Mouse (Mus musculus): Measurements from ENCODE around the gene Arhgdib.

DNA sequence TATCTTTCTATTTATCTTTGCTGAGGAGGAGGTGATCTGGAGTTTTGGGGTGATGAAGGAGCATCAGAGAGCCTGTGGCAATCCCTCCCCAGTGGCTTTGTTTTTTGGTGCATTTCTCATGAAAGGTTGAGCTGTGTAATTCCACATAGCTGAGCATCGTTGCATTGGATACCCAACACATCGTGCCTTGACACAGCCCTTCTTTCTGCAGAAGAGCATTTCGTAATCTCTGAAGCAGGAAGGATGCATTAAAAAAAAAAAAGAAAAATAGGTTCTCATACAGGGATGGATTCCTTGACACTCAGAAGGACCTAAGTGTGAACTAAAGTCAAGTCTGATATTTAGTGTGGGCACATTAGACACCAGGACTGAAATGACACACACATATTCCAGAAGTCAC lies 13.5 kb upstream of the Arhgdib start:
- TF ChIP-seq POLR2A (IDR thresholded peaks at IDR 0.05; ENCODE audit: borderline replicate concordance, control insufficient read depth, low read depth, low read length) (no peak), CTCF (IDR thresholded peaks at IDR 0.05; ENCODE audit: control insufficient read depth, insufficient read depth, low read length) (no peak)

Measured in bone marrow, adult 2 months (tissue).